Mouse (Mus musculus) kidney, adult 2 months (tissue): Measurements from ENCODE around the gene Fam107b.

Source experiments
- CTCF ChIP-seq: fragments of 200-500 bp; conservative IDR thresholded peaks from 2 replicates; pipeline ENCODE4 v1.5.1; 2011; ENCODE audit warnings: low read depth, mild to moderate bottlenecking, control low read depth, low read length, moderate library complexity, mixed read lengths; ENCODE audit not compliant: insufficient read depth, insufficient read length
- POLR2A ChIP-seq: fragments of 200-500 bp; IDR thresholded peaks from one replicate; pipeline ENCODE4 v1.6.1; 2011; ENCODE audit warnings: low read depth, low read length, control low read depth

DNA sequence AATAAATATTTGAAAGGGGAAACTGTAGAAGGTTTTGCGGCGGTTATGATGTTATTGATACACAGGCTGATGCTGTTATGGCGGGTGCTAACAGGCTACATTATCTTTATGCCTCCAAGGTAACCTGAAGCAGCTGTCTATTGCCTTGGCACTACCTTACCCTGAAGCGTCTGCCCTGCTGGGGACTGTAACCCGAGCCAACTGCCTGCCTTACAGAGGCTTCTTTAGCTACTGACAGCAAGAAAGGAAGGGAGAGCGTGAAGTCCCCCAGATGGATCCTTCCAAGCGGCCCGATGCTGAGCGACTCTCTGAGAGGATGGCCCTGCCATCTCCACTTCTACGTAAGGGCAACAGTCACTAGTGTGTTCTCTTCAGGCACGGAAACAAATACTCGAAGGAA lies at the start of gene Fam107b:
- TF ChIP-seq POLR2A = no peak
- no peak for TF ChIP-seq CTCF
